Mouse (Mus musculus) bone marrow, adult 2 months (tissue): ENCODE results near the gene Miox.

Experiments used
- CTCF ChIP-seq: fragments of 200-500 bp; IDR thresholded peaks from 2 replicates; pipeline ENCODE4 v1.5.1; 2011; ENCODE audit warnings: low read length, control low read depth; ENCODE audit not compliant: control insufficient read depth, insufficient read depth
- POLR2A ChIP-seq: fragments of 200-500 bp; IDR thresholded peaks from 2 replicates; pipeline ENCODE4 v1.6.1; 2011; ENCODE audit warnings: low read depth, mild to moderate bottlenecking, control low read depth, low read length, borderline replicate concordance; ENCODE audit not compliant: control insufficient read depth

GRCm38 (mm10) chr15:89322670-89323522 is 11.3 kb upstream of the Miox start, which contains the start of gene Adm2:
- no peak for TF ChIP-seq CTCF
- no peak for TF ChIP-seq POLR2A
